Mouse (Mus musculus) Muller cell, postnatal 12 days (primary cell): ENCODE measurements around the gene Adgrg3.

Experiments
- DNase-seq: peaks from one replicate; pipeline ENCODE4 v3.0.0-alpha.2; 2015; ENCODE audit errors: inconsistent ontology term

Adgrg3 gene

GRCm38 (mm10) chr8:95017451-95017850, at the start of gene Adgrg3:
TSS of gene Adgrg3 (plus strand) at chr8:95017692.
- DNase-seq, result no peak

GRCm38 (mm10) chr8:94973270-94973669, 44.2 kb upstream of the Adgrg3 start:
- no peak for DNase-seq

GRCm38 (mm10) chr8:94973786-94974185, 43.7 kb upstream of the Adgrg3 start:
- DNase-seq, result no peak

GRCm38 (mm10) chr8:94974467-94975165, 42.9 kb upstream of the Adgrg3 start, which contains the start of gene Adgrg1:
TSS of gene Adgrg1 (plus strand) at chr8:94974751.
- no peak for DNase-seq

GRCm38 (mm10) chr8:94976651-94977417, 40.7 kb upstream of the Adgrg3 start:
- no peak for DNase-seq

GRCm38 (mm10) chr8:94978131-94978530, 39.4 kb upstream of the Adgrg3 start:
- no peak for DNase-seq

- DNase-seq, result no peak
These were observed 38.7 kb upstream of the Adgrg3 start for GRCm38 (mm10) chr8:94978593-94979319.

- no peak for DNase-seq
These were observed 37.3 kb upstream of the Adgrg3 start for GRCm38 (mm10) chr8:94980176-94980575.

GRCm38 (mm10) chr8:94980976-94981375, 36.5 kb upstream of the Adgrg3 start:
- no peak for DNase-seq

GRCm38 (mm10) chr8:94981848-94982247, 35.6 kb upstream of the Adgrg3 start:
- no peak for DNase-seq

- peak; percentile 67 for DNase-seq
These were observed 34.3 kb upstream of the Adgrg3 start for GRCm38 (mm10) chr8:94983146-94983545.

GRCm38 (mm10) chr8:94983881-94984516, 33.5 kb upstream of the Adgrg3 start:
- peak; percentile 91 for DNase-seq

- no peak for DNase-seq
These were observed 32.5 kb upstream of the Adgrg3 start for GRCm38 (mm10) chr8:94985023-94985422.

- peak; percentile 67 for DNase-seq
These were observed 30.8 kb upstream of the Adgrg3 start for GRCm38 (mm10) chr8:94986676-94987075.

GRCm38 (mm10) chr8:94987553-94987952, 29.9 kb upstream of the Adgrg3 start:
- DNase-seq, result no peak

- DNase-seq, result no peak
These were observed 28.9 kb upstream of the Adgrg3 start for GRCm38 (mm10) chr8:94988619-94989018.

GRCm38 (mm10) chr8:94989711-94990110, 27.8 kb upstream of the Adgrg3 start:
- DNase-seq, result peak; percentile 52

GRCm38 (mm10) chr8:94990598-94991453, 26.7 kb upstream of the Adgrg3 start:
- no peak for DNase-seq

GRCm38 (mm10) chr8:94991454-94991994, 26.0 kb upstream of the Adgrg3 start:
- no peak for DNase-seq

GRCm38 (mm10) chr8:94992010-94992409, 25.5 kb upstream of the Adgrg3 start:
- no peak for DNase-seq

- DNase-seq, result peak; percentile 65
These were observed 25.0 kb upstream of the Adgrg3 start for GRCm38 (mm10) chr8:94992534-94992933.
